Mouse (Mus musculus) midbrain, postnatal 0 days (tissue): ENCODE results near the gene Skida1. TPM values are rescaled to one million over a fixed set of nuclear protein-coding genes. Genes with fewer than 3 reads are reported as not detected.
A peak's percentile ranks its signal among the peaks of the same experiment; 100 is the strongest.

Experiments
- ATAC-seq: fragments of 200-750 bp; cut with Nextera tagmentation; 2 replicates; pipeline ENCODE4 v1.8.0; 2017; ENCODE audit warnings: moderate number of reproducible peaks, mild to moderate bottlenecking, moderate TSS enrichment, moderate library complexity; ENCODE audit not compliant: low FRiP score
- DNase-seq: peaks from one replicate; pipeline ENCODE4 v3.0.0-alpha.2; 2015; ENCODE audit warnings: low spot score
- H3K27ac ChIP-seq: fragments of 300-500 bp; sonication (generic); 2 replicates; pipeline ENCODE4 v1.5.1; 2014; ENCODE audit warnings: low read depth, mild to moderate bottlenecking, low read length, mixed read lengths
- H3K27me3 ChIP-seq: fragments of 300-500 bp; sonication (generic); 2 replicates; pipeline ENCODE4 v1.6.1; 2014; ENCODE audit warnings: low read length, control low read depth, mixed read lengths; ENCODE audit not compliant: insufficient read depth
- H3K36me3 ChIP-seq: fragments of 300-500 bp; sonication (generic); 2 replicates; pipeline ENCODE4 v1.6.1; 2014; ENCODE audit warnings: low read length, control low read depth, mixed read lengths; ENCODE audit not compliant: insufficient read depth
- H3K4me1 ChIP-seq: fragments of 300-500 bp; sonication (generic); 2 replicates; pipeline ENCODE4 v1.6.1; 2014; ENCODE audit warnings: mild to moderate bottlenecking, control low read depth, antibody characterized with exemption, low read length, mixed read lengths; ENCODE audit not compliant: insufficient read depth
- H3K4me2 ChIP-seq: fragments of 300-500 bp; sonication (generic); 2 replicates; pipeline ENCODE4 v1.6.1; 2014; ENCODE audit warnings: low read depth, mild to moderate bottlenecking, low read length, mixed read lengths; ENCODE audit not compliant: poor library complexity, severe bottlenecking
- H3K4me3 ChIP-seq: fragments of 300-500 bp; sonication (generic); 2 replicates; pipeline ENCODE4 v1.5.1; 2014; ENCODE audit warnings: low read depth, mild to moderate bottlenecking, low read length, moderate library complexity
- H3K9ac ChIP-seq: fragments of 300-500 bp; sonication (generic); replicated peaks from 2 replicates; pipeline ENCODE4 v1.6.1; 2014; ENCODE audit warnings: mild to moderate bottlenecking, low read length, moderate library complexity, mixed read lengths; ENCODE audit not compliant: poor library complexity, severe bottlenecking
- H3K9me3 ChIP-seq: fragments of 300-500 bp; sonication (generic); 2 replicates; pipeline ENCODE4 v1.6.1; 2016; ENCODE audit warnings: low read length, control low read depth
- CTCF ChIP-seq: IDR thresholded peaks from 2 replicates; pipeline ENCODE4 v1.5.1; 2016; ENCODE audit warnings: antibody characterized with exemption, mild to moderate bottlenecking
- WGBS: fragments of 180-500 bp; shearing (Covaris S2); extraction: QIAGEN DNeasy Blood & Tissue Kit; methylation state at CpG from one replicate; pipeline ENCODE4 v1.1.7; 2014; 5-methylcytosine and 5-hydroxymethylcytosine counted together
- polyA plus RNA-seq: library from polyadenylated mRNA; unstranded; fragments of >200 nt; fragmentation: Nextera tagmentation; extraction: Ambion mirVana; gene quantifications from 2 replicates; pipeline ENCODE4 v1.2.1, GENCODE M21; 2015
- total RNA-seq: library from RNA; depleted of rRNA; stranded (reverse); fragments of >200 nt; gene quantifications from 2 replicates; pipeline ENCODE4 v1.2.3, GENCODE M21; 2014

The Skida1 gene
- total and polyA plus RNA-seq, 2 experiments from 2014 or later: 4.3 to 12.1 TPM

GRCm38 (mm10) chr2:18052581-18052980 lies 3.7 kb upstream of the Skida1 start:
- no peak for TF ChIP-seq CTCF
- Histone ChIP-seq H3K9me3 (no peaks in the 10 kb centered on the region), H3K27me3 (no peaks in the 10 kb centered on the region), H3K4me3 (no peak overlapping the region), H3K9ac (no peak overlapping the region), H3K4me2 (no peak overlapping the region), H3K4me1 (peaks cover 8% of the 10 kb centered on the region; the same call in 1 of the 2 replicates), H3K27ac (no peak overlapping the region), H3K36me3 (no peaks in the 10 kb centered on the region)
- WGBS: 54% methylated on average over 3 of the region's 3 CpGs
- DNase-seq (no peak), ATAC-seq (no peak)

GRCm38 (mm10) chr2:18051831-18052170 lies 3.0 kb upstream of the Skida1 start:
- Histone ChIP-seq H3K27me3 (no peaks in the 10 kb centered on the region), H3K9ac (no peak overlapping the region), H3K9me3 (no peaks in the 10 kb centered on the region), H3K4me2 (no peak overlapping the region), H3K36me3 (no peaks in the 10 kb centered on the region), H3K4me1 (peaks cover 8% of the 10 kb centered on the region; the same call in 1 of the 2 replicates), H3K27ac (no peak overlapping the region), H3K4me3 (no peak overlapping the region)
- 56% methylated on average over 3 of the region's 3 CpGs for WGBS
- no peak for ATAC-seq
- TF ChIP-seq CTCF: no peak
- DNase-seq: no peak

GRCm38 (mm10) chr2:18051026-18051830 lies 2.4 kb upstream of the Skida1 start:
- H3K36me3 ChIP-seq: no peaks in the 10 kb centered on the region
- no peak for TF ChIP-seq CTCF
- peaks cover 8% of the 10 kb centered on the region; the same call in 1 of the 2 replicates for H3K4me1 ChIP-seq
- no peaks in the 10 kb centered on the region for H3K27me3 ChIP-seq
- ATAC-seq: no peak
- no peak overlapping the region for H3K9ac ChIP-seq
- H3K4me3 ChIP-seq: 0 out of 2 replicates have a peak overlapping the region, but pooled peaks have one; percentile 1
- peak overlapping the region; percentile 19; the same call in 1 of the 2 replicates for H3K27ac ChIP-seq
- peak overlapping the region; percentile 80 for H3K4me2 ChIP-seq
- no peak for DNase-seq
- H3K9me3 ChIP-seq: no peaks in the 10 kb centered on the region
- 23% methylated on average over 11 of the region's 11 CpGs for WGBS

GRCm38 (mm10) chr2:18050541-18050985 lies 1.7 kb upstream of the Skida1 start:
- 23% methylated on average over 10 of the region's 10 CpGs for WGBS
- Histone ChIP-seq H3K36me3 (no peaks in the 10 kb centered on the region), H3K9ac (no peak overlapping the region), H3K4me3 (peak overlapping the region; percentile 1; the same call in 1 of the 2 replicates), H3K9me3 (no peaks in the 10 kb centered on the region), H3K4me2 (peak overlapping the region; percentile 80), H3K27me3 (no peaks in the 10 kb centered on the region), H3K27ac (peak overlapping the region; percentile 19; the same call in 1 of the 2 replicates), H3K4me1 (peaks cover 8% of the 10 kb centered on the region; the same call in 1 of the 2 replicates)
- ATAC-seq: no peak
- DNase-seq: no peak
- no peak for TF ChIP-seq CTCF

- DNase-seq: no peak
- no peaks in the 10 kb centered on the region for H3K9me3 ChIP-seq
- peak overlapping the region; percentile 97 for H3K27ac ChIP-seq
- no peak for ATAC-seq
- H3K4me3 ChIP-seq: peak overlapping the region; percentile 86; the same call in 1 of the 2 replicates
- no peaks in the 10 kb centered on the region for H3K36me3 ChIP-seq
- no peak for TF ChIP-seq CTCF
- H3K4me2 ChIP-seq: peak overlapping the region; percentile 80
- WGBS: 28% methylated on average over 2 of the region's 2 CpGs
- no peak overlapping the region for H3K9ac ChIP-seq
- H3K4me1 ChIP-seq: peaks cover 8% of the 10 kb centered on the region; the same call in 1 of the 2 replicates
- H3K27me3 ChIP-seq: no peaks in the 10 kb centered on the region
Observed at GRCm38 (mm10) chr2:18050018-18050417, 1.2 kb upstream of the Skida1 start.

GRCm38 (mm10) chr2:18049279-18049821 lies 499 bp upstream of the Skida1 start:
- no peaks in the 10 kb centered on the region for H3K9me3 ChIP-seq
- H3K36me3 ChIP-seq: no peaks in the 10 kb centered on the region
- H3K9ac ChIP-seq: peak overlapping the region; percentile 97; the same call in 1 of the 2 replicates
- H3K27me3 ChIP-seq: no peaks in the 10 kb centered on the region
- H3K27ac ChIP-seq: peak overlapping the region; percentile 97
- peaks cover 9% of the 10 kb centered on the region for H3K4me1 ChIP-seq
- ATAC-seq: no peak
- peak overlapping the region; percentile 86 for H3K4me3 ChIP-seq
- peak overlapping the region; percentile 80 for H3K4me2 ChIP-seq
- DNase-seq: no peak
- TF ChIP-seq CTCF: no peak
- WGBS: 13% methylated on average over 11 of the region's 11 CpGs
